Mouse (Mus musculus) lung, postnatal 14 days (tissue): ENCODE data around the gene Rhoh.

Source experiments
- DNase-seq: peaks from one replicate; pipeline ENCODE4 v3.0.0; 2021

Gene Rhoh

GRCm38 (mm10) chr5:65933258-65933657, 72.2 kb downstream of the Rhoh start:
- DNase-seq = no peak

- DNase-seq = no peak
Measured at GRCm38 (mm10) chr5:65933764-65934163, 72.8 kb downstream of the Rhoh start.

GRCm38 (mm10) chr5:65934783-65935182, 73.8 kb downstream of the Rhoh start, which contains the start of gene Chrna9:
Chrna9 (plus strand) TSS chr5:65934921.
- DNase-seq = no peak

- no peak for DNase-seq
Measured at GRCm38 (mm10) chr5:65937011-65937726, 76.2 kb downstream of the Rhoh start.

GRCm38 (mm10) chr5:65937998-65938715, 77.1 kb downstream of the Rhoh start:
- peak; percentile 90 for DNase-seq

- DNase-seq = no peak
Measured at GRCm38 (mm10) chr5:65941145-65941544, 80.1 kb downstream of the Rhoh start.
